Mouse (Mus musculus) ES-Bruce4 (cell line): ENCODE measurements at regions not wholly inside any gene's neighbourhood (a gene's known extent, or its start where the extent isn't known, plus 50 kb on each side); places are given as distances from the start of the nearest gene placed in this dataset.

Experiments used
- CTCF ChIP-seq: IDR thresholded peaks from one replicate; pipeline ENCODE4 v1.8.1; 2011; ENCODE audit warnings: low read depth, low read length
- POLR2A ChIP-seq: IDR thresholded peaks from one replicate; pipeline ENCODE4 v1.8.1; 2011; ENCODE audit warnings: low read length; ENCODE audit not compliant: insufficient read depth

GRCm38 (mm10) chr3:37827546-37827945, 103.3 kb upstream of the Gm5148 start:
- TF ChIP-seq POLR2A (no peak), CTCF (no peak)
